Mouse (Mus musculus): ENCODE data around the gene Aff3. TPM values are rescaled to one million over a fixed set of nuclear protein-coding genes. Genes with fewer than 3 reads are reported as not detected.

Aff3 gene
- polyA plus RNA-seq, 1 experiment from 2014 or later = 2.1 TPM

GRCm38 (mm10) chr1:38488667-38489210 lies 176.0 kb downstream of the Aff3 start:
- no peak for TF ChIP-seq CTCF (IDR thresholded peaks at IDR 0.05; ENCODE audit: low read depth)
- 72% methylated on average over 8 of the region's 8 CpGs for WGBS
- H3K27ac ChIP-seq (ENCODE audit: low read depth, low read length) = no peak overlapping the region

GRCm38 (mm10) chr1:38487884-38488283 lies 176.9 kb downstream of the Aff3 start:
- H3K9ac ChIP-seq (ENCODE audit: low read depth, low read length) = no peak overlapping the region
- WGBS = 75% methylated on average over 2 of the region's 2 CpGs

More at GRCm38 (mm10) chr1:38488667-38489210, 176.0 kb downstream of the Aff3 start:
- H3K4me3 ChIP-seq (ENCODE audit: low read depth, low read length) = no peak overlapping the region
- H3K36me3 ChIP-seq (ENCODE audit: control insufficient read depth, insufficient read depth) = no peaks in the 10 kb centered on the region
- H3K9ac ChIP-seq (ENCODE audit: low read depth, low read length) = no peak overlapping the region
- H3K27me3 ChIP-seq (replicated peaks; ENCODE audit: control insufficient read depth, insufficient read depth, low read length) = no peaks in the 10 kb centered on the region
- H3K4me1 ChIP-seq (replicated peaks; ENCODE audit: control insufficient read depth, insufficient read depth, low read length) = no peaks in the 10 kb centered on the region
- no peak for ATAC-seq
- H3K9me3 ChIP-seq (ENCODE audit: control insufficient read depth) = no peaks in the 10 kb centered on the region
- no peak overlapping the region for H3K4me2 ChIP-seq (replicated peaks; ENCODE audit: low read depth)

GRCm38 (mm10) chr1:38483191-38483590 lies 181.6 kb downstream of the Aff3 start:
- H3K27ac ChIP-seq (ENCODE audit: low read depth, low read length) = no peak overlapping the region
- H3K27me3 ChIP-seq (replicated peaks; ENCODE audit: control insufficient read depth, insufficient read depth, low read length) = no peaks in the 10 kb centered on the region
- no peak overlapping the region for H3K4me2 ChIP-seq (replicated peaks; ENCODE audit: low read depth)
- no peak overlapping the region for H3K4me3 ChIP-seq (ENCODE audit: low read depth, low read length)
- H3K9ac ChIP-seq (ENCODE audit: low read depth, low read length) = no peak overlapping the region
- ATAC-seq = no peak
- H3K4me1 ChIP-seq (replicated peaks; ENCODE audit: control insufficient read depth, insufficient read depth, low read length) = no peaks in the 10 kb centered on the region
- no peaks in the 10 kb centered on the region for H3K36me3 ChIP-seq (ENCODE audit: control insufficient read depth, insufficient read depth)
- 66% methylated on average over 2 of the region's 2 CpGs for WGBS
- H3K9me3 ChIP-seq (ENCODE audit: control insufficient read depth) = no peaks in the 10 kb centered on the region
- TF ChIP-seq CTCF (IDR thresholded peaks at IDR 0.05; ENCODE audit: low read depth) = no peak

More at GRCm38 (mm10) chr1:38487884-38488283, 176.9 kb downstream of the Aff3 start:
- Histone ChIP-seq H3K9me3 (ENCODE audit: control insufficient read depth) (no peaks in the 10 kb centered on the region), H3K36me3 (ENCODE audit: control insufficient read depth, insufficient read depth) (no peaks in the 10 kb centered on the region), H3K4me3 (ENCODE audit: low read depth, low read length) (no peak overlapping the region), H3K27ac (ENCODE audit: low read depth, low read length) (no peak overlapping the region), H3K27me3 (replicated peaks; ENCODE audit: control insufficient read depth, insufficient read depth, low read length) (no peaks in the 10 kb centered on the region), H3K4me1 (replicated peaks; ENCODE audit: control insufficient read depth, insufficient read depth, low read length) (no peaks in the 10 kb centered on the region), H3K4me2 (replicated peaks; ENCODE audit: low read depth) (no peak overlapping the region)
- TF ChIP-seq CTCF (IDR thresholded peaks at IDR 0.05; ENCODE audit: low read depth) = no peak
- no peak for ATAC-seq

- Histone ChIP-seq H3K9ac (ENCODE audit: low read depth, low read length) (no peak overlapping the region), H3K27me3 (replicated peaks; ENCODE audit: control insufficient read depth, insufficient read depth, low read length) (no peaks in the 10 kb centered on the region), H3K4me1 (replicated peaks; ENCODE audit: control insufficient read depth, insufficient read depth, low read length) (no peaks in the 10 kb centered on the region), H3K4me2 (replicated peaks; ENCODE audit: low read depth) (no peak overlapping the region), H3K27ac (ENCODE audit: low read depth, low read length) (no peak overlapping the region), H3K4me3 (ENCODE audit: low read depth, low read length) (no peak overlapping the region), H3K36me3 (ENCODE audit: control insufficient read depth, insufficient read depth) (no peaks in the 10 kb centered on the region), H3K9me3 (ENCODE audit: control insufficient read depth) (no peaks in the 10 kb centered on the region)
- no peak for TF ChIP-seq CTCF (IDR thresholded peaks at IDR 0.05; ENCODE audit: low read depth)
- ATAC-seq = no peak
- WGBS = 35% methylated on average over 9 of the region's 9 CpGs
Observed at GRCm38 (mm10) chr1:38478246-38478743, 186.5 kb downstream of the Aff3 start.

- H3K27me3 ChIP-seq (replicated peaks; ENCODE audit: control insufficient read depth, insufficient read depth, low read length) = no peaks in the 10 kb centered on the region
- H3K9ac ChIP-seq (ENCODE audit: low read depth, low read length) = no peak overlapping the region
- H3K4me3 ChIP-seq (ENCODE audit: low read depth, low read length) = no peak overlapping the region
- TF ChIP-seq CTCF (IDR thresholded peaks at IDR 0.05; ENCODE audit: low read depth) = no peak
- 50% methylated on average over 11 of the region's 11 CpGs for WGBS
- H3K4me2 ChIP-seq (replicated peaks; ENCODE audit: low read depth) = no peak overlapping the region
- no peaks in the 10 kb centered on the region for H3K4me1 ChIP-seq (replicated peaks; ENCODE audit: control insufficient read depth, insufficient read depth, low read length)
- no peaks in the 10 kb centered on the region for H3K9me3 ChIP-seq (ENCODE audit: control insufficient read depth)
- no peaks in the 10 kb centered on the region for H3K36me3 ChIP-seq (ENCODE audit: control insufficient read depth, insufficient read depth)
- no peak overlapping the region for H3K27ac ChIP-seq (ENCODE audit: low read depth, low read length)
- ATAC-seq = no peak
Observed at GRCm38 (mm10) chr1:38470817-38471216, 193.9 kb downstream of the Aff3 start.

- Histone ChIP-seq H3K4me3 (ENCODE audit: low read depth, low read length) (no peak overlapping the region), H3K36me3 (ENCODE audit: control insufficient read depth, insufficient read depth) (no peaks in the 10 kb centered on the region), H3K4me2 (replicated peaks; ENCODE audit: low read depth) (no peak overlapping the region), H3K9me3 (ENCODE audit: control insufficient read depth) (no peaks in the 10 kb centered on the region), H3K27ac (ENCODE audit: low read depth, low read length) (no peak overlapping the region), H3K4me1 (replicated peaks; ENCODE audit: control insufficient read depth, insufficient read depth, low read length) (no peaks in the 10 kb centered on the region), H3K27me3 (replicated peaks; ENCODE audit: control insufficient read depth, insufficient read depth, low read length) (no peaks in the 10 kb centered on the region), H3K9ac (ENCODE audit: low read depth, low read length) (no peak overlapping the region)
- WGBS = 63% methylated on average over 5 of the region's 5 CpGs
- ATAC-seq = no peak
- no peak for TF ChIP-seq CTCF (IDR thresholded peaks at IDR 0.05; ENCODE audit: low read depth)
Observed at GRCm38 (mm10) chr1:38470166-38470565, 194.6 kb downstream of the Aff3 start.
